Mouse (Mus musculus) liver, embryonic 14.5 days (tissue): Measurements from ENCODE around the gene C130032M10Rik. TPM values are rescaled to one million over a fixed set of nuclear protein-coding genes. Genes with fewer than 3 reads are reported as not detected.

Experiments
- ATAC-seq: fragments of 200-750 bp; cut with Nextera tagmentation; 2 replicates; pipeline ENCODE4 v1.8.0; 2017; ENCODE audit warnings: moderate number of reproducible peaks, mild to moderate bottlenecking, moderate library complexity; ENCODE audit not compliant: insufficient read depth
- DNase-seq, 3 experiments: peaks; one replicate each; pipeline ENCODE4 v3.0.0-alpha.2; 2012 to 2013; ENCODE audit warnings: low read depth in 3 of 3, low spot score in 3 of 3
- H3K27ac ChIP-seq: fragments of 300-500 bp; sonication (generic); 2 replicates; pipeline ENCODE4 v1.5.1; 2014; ENCODE audit warnings: moderate library complexity, mild to moderate bottlenecking, control low read depth, inconsistent platforms
- H3K27me3 ChIP-seq: fragments of 300-500 bp; sonication (generic); 2 replicates; pipeline ENCODE4 v1.6.1; 2014; ENCODE audit warnings: mild to moderate bottlenecking, low read length, moderate library complexity; ENCODE audit not compliant: control insufficient read depth, insufficient read depth
- H3K36me3 ChIP-seq: fragments of 300-500 bp; sonication (generic); replicated peaks from 2 replicates; pipeline ENCODE4 v1.6.1; 2014; ENCODE audit warnings: low read depth; ENCODE audit not compliant: control insufficient read depth, insufficient read depth
- H3K4me1 ChIP-seq, 2 experiments: fragments of 200-500 bp in 1 of 2; fragments of 300-500 bp in 1 of 2; sonication (generic) in 1 of 2; replicated peaks; 2 replicates each; pipeline ENCODE4 v1.6.1; 2012 to 2014; ENCODE audit warnings: antibody characterized with exemption in 1 of 2, inconsistent platforms in 1 of 2, low read length in 1 of 2; ENCODE audit not compliant: control insufficient read depth in 2 of 2, insufficient read depth in 2 of 2
- H3K4me2 ChIP-seq: fragments of 300-500 bp; sonication (generic); 2 replicates; pipeline ENCODE4 v1.6.1; 2014; ENCODE audit warnings: low read depth, mild to moderate bottlenecking, control low read depth, moderate library complexity
- H3K4me3 ChIP-seq, 2 experiments: fragments of 200-500 bp in 1 of 2; fragments of 300-500 bp in 1 of 2; sonication (generic) in 1 of 2; 2 replicates each; pipeline ENCODE4 v1.5.1; 2012 to 2014; ENCODE audit warnings: low read depth in 2 of 2, low read length in 2 of 2, mild to moderate bottlenecking in 2 of 2, control low read depth in 1 of 2, inconsistent platforms in 1 of 2, moderate library complexity in 1 of 2; ENCODE audit not compliant: insufficient read depth in 1 of 2
- H3K9ac ChIP-seq: fragments of 300-500 bp; sonication (generic); replicated peaks from 2 replicates; pipeline ENCODE4 v1.6.1; 2014; ENCODE audit warnings: mild to moderate bottlenecking, control low read depth, moderate library complexity
- H3K9me3 ChIP-seq: fragments of 300-500 bp; sonication (generic); 2 replicates; pipeline ENCODE4 v1.6.1; 2016; ENCODE audit warnings: low read length, mixed read lengths; ENCODE audit not compliant: control insufficient read depth
- CTCF ChIP-seq: IDR thresholded peaks from 2 replicates; pipeline ENCODE4 v1.5.1; 2016; ENCODE audit warnings: antibody characterized with exemption, low read depth, control low read depth
- EP300 ChIP-seq: IDR thresholded peaks from 2 replicates; pipeline ENCODE4 v1.6.1; 2016; ENCODE audit warnings: antibody characterized with exemption, low read depth
- WGBS: fragments of 180-500 bp; shearing (Covaris S2); extraction: QIAGEN DNeasy Blood & Tissue Kit; methylation state at CpG from one replicate; pipeline ENCODE4 v1.1.7; 2014; ENCODE audit not compliant: insufficient replicate concordance; 5-methylcytosine and 5-hydroxymethylcytosine counted together
- polyA plus RNA-seq, 2 experiments: library from polyadenylated mRNA; depleted of rRNA in 1 of 2; stranded (reverse) in 1 of 2; unstranded in 1 of 2; fragments of >200 nt; fragmentation: Nextera tagmentation in 1 of 2; extraction: Ambion mirVana in 1 of 2; gene quantifications; 2 replicates each; pipeline versions ENCODE4 v1.2.1 to v1.2.3; 2012 to 2014

Gene C130032M10Rik
- polyA plus RNA-seq, 2 experiments: not detected

- WGBS: 3% methylated on average over 36 of the region's 36 CpGs
- Histone ChIP-seq H3K9ac (no peak overlapping the region), H3K9me3 (no peaks in the 10 kb centered on the region), H3K4me3 (peak overlapping the region; percentile 55 to 58), H3K36me3 (no peaks in the 10 kb centered on the region), H3K27ac (no peak overlapping the region), H3K4me2 (peak overlapping the region; percentile 45), H3K27me3 (peaks cover 73% of the 10 kb centered on the region), H3K4me1 (no peaks in the 10 kb centered on the region; a peak in 1 of 4 replicates)
- TF ChIP-seq EP300 (no peak), CTCF (no peak)
- no peak for DNase-seq
- no peak for ATAC-seq
Observed at GRCm38 (mm10) chr9:114560771-114561670, 45.5 kb downstream of the C130032M10Rik start.

- H3K4me3 ChIP-seq: peak overlapping the region; percentile 55 to 58; a peak in 3 of 4 replicates
- TF ChIP-seq CTCF (no peak), EP300 (no peak)
- H3K27me3 ChIP-seq: peaks cover 73% of the 10 kb centered on the region
- ATAC-seq (no peak), DNase-seq (no peak)
- no peaks in the 10 kb centered on the region for H3K9me3 ChIP-seq
- no peak overlapping the region for H3K9ac ChIP-seq
- H3K36me3 ChIP-seq: no peaks in the 10 kb centered on the region
- 1% methylated on average over 12 of the region's 12 CpGs for WGBS
- peak overlapping the region; percentile 45 for H3K4me2 ChIP-seq
- H3K27ac ChIP-seq: no peak overlapping the region
- H3K4me1 ChIP-seq: no peaks in the 10 kb centered on the region; a peak in 1 of 4 replicates
Observed at GRCm38 (mm10) chr9:114561671-114561971, 46.1 kb downstream of the C130032M10Rik start.

- H3K4me2 ChIP-seq: peak overlapping the region; percentile 51
- TF ChIP-seq CTCF (no peak), EP300 (no peak)
- no peak overlapping the region for H3K27ac ChIP-seq
- no peak overlapping the region; the same call in 1 of the 2 replicates for H3K9ac ChIP-seq
- H3K4me1 ChIP-seq: no peaks in the 10 kb centered on the region; a peak in 1 of 4 replicates
- under 1% methylated on average over 98 of the region's 101 CpGs for WGBS
- peak overlapping the region; percentile 55 to 58 for H3K4me3 ChIP-seq
- DNase-seq (no peak), ATAC-seq (no peak)
- H3K9me3 ChIP-seq: no peaks in the 10 kb centered on the region
- peaks cover 69% of the 10 kb centered on the region for H3K27me3 ChIP-seq
- no peaks in the 10 kb centered on the region for H3K36me3 ChIP-seq
Observed at GRCm38 (mm10) chr9:114562031-114562918, 46.8 kb downstream of the C130032M10Rik start.

GRCm38 (mm10) chr9:114562919-114563751 is 47.6 kb downstream of the C130032M10Rik start:
- no peak for DNase-seq
- H3K4me1 ChIP-seq: no peaks in the 10 kb centered on the region; a peak in 1 of 4 replicates
- peak overlapping the region; percentile 51 for H3K4me2 ChIP-seq
- TF ChIP-seq CTCF (no peak), EP300 (no peak)
- H3K4me3 ChIP-seq: peak overlapping the region; percentile 55 to 58
- H3K27me3 ChIP-seq: peaks cover 69% of the 10 kb centered on the region
- under 1% methylated on average over 105 of the region's 122 CpGs for WGBS
- H3K27ac ChIP-seq: no peak overlapping the region
- H3K36me3 ChIP-seq: no peaks in the 10 kb centered on the region
- H3K9ac ChIP-seq: peak overlapping the region; percentile 21
- H3K9me3 ChIP-seq: no peaks in the 10 kb centered on the region
- no peak for ATAC-seq
